Mouse (Mus musculus) ES-Bruce4 (cell line): ENCODE measurements around the gene Agap1.

Source experiments
- EP300 ChIP-seq: IDR thresholded peaks from 2 replicates; pipeline ENCODE4 v1.6.1; 2011; ENCODE audit warnings: low read depth, low read length; ENCODE audit not compliant: insufficient read depth
- POLR2A ChIP-seq: IDR thresholded peaks from one replicate; pipeline ENCODE4 v1.8.1; 2011; ENCODE audit warnings: low read length; ENCODE audit not compliant: insufficient read depth

GRCm38 (mm10) chr1:89413122-89413521 is 41.5 kb upstream of the Agap1 start:
- TF ChIP-seq POLR2A = no peak
- no peak for TF ChIP-seq EP300
